Mouse (Mus musculus): ENCODE measurements around the gene Tmed9.

GRCm38 (mm10) chr13:55644525-55644924, 71.0 kb downstream of the Tmed9 start:
- TF ChIP-seq POLR2A (IDR thresholded peaks at IDR 0.05; ENCODE audit: control insufficient read depth, low read depth, low read length) (no peak), CTCF (IDR thresholded peaks at IDR 0.05; ENCODE audit: control insufficient read depth, insufficient read depth, insufficient replicate concordance, low read depth, low read length) (no peak)

Measured in testis, adult 2 months (tissue).